Mouse (Mus musculus) T-helper 1 cell (primary cell): ENCODE results near the gene Ggt5.

Experiments
- in situ Hi-C: fragments of 300-600 bp; cut with MboI, MseI; formaldehyde crosslinking; loops from one replicate; pipeline ENCODE4 v1.15.1; 2025; ENCODE audit warnings: high pct_unique_total_duplicates

Ggt5 gene

GRCm38 (mm10) chr10:75650306-75650902 is 61.3 kb downstream of the Ggt5 start:
- in situ Hi-C loops = no loop called here

GRCm38 (mm10) chr10:75651381-75652068 is 62.4 kb downstream of the Ggt5 start:
- in situ Hi-C loops = no loop called here

GRCm38 (mm10) chr10:75654053-75654452 is 64.9 kb downstream of the Ggt5 start:
- in situ Hi-C loops = no loop called here

GRCm38 (mm10) chr10:75657165-75657564 is 68.0 kb downstream of the Ggt5 start:
- in situ Hi-C loops = no loop called here

- in situ Hi-C loops = no loop called here
Measured at GRCm38 (mm10) chr10:75657772-75658171, 68.6 kb downstream of the Ggt5 start.

- in situ Hi-C loops = no loop called here
Measured at GRCm38 (mm10) chr10:75661381-75661780, 72.2 kb downstream of the Ggt5 start.

GRCm38 (mm10) chr10:75661876-75662275 is 72.7 kb downstream of the Ggt5 start:
- in situ Hi-C loops = no loop called here

GRCm38 (mm10) chr10:75662575-75662974 is 73.4 kb downstream of the Ggt5 start:
- in situ Hi-C loops = no loop called here

- in situ Hi-C loops = no loop called here
Measured at GRCm38 (mm10) chr10:75664673-75665270, 75.6 kb downstream of the Ggt5 start.

- in situ Hi-C loops = no loop called here
Measured at GRCm38 (mm10) chr10:75666451-75667030, 77.4 kb downstream of the Ggt5 start.
